Mouse (Mus musculus): ENCODE measurements at regions not wholly inside any gene's neighbourhood (a gene's known extent, or its start where the extent isn't known, plus 50 kb on each side); places are given as distances from the start of the nearest gene placed in this dataset.
A peak's percentile ranks its signal among the peaks of the same experiment; 100 is the strongest.

- Histone ChIP-seq H3K27me3 (no peaks in the 10 kb centered on the region), H3K9ac (replicated peaks) (no peak overlapping the region), H3K9me3 (no peaks in the 10 kb centered on the region), H3K27ac (replicated peaks) (no peak overlapping the region), H3K4me3 (no peak overlapping the region), H3K4me1 (no peaks in the 10 kb centered on the region), H3K4me2 (replicated peaks) (no peak overlapping the region), H3K36me3 (no peaks in the 10 kb centered on the region)
- no peak for ATAC-seq (ENCODE audit: low FRiP score, low read depth)
- WGBS = 90% methylated on average over 1 of the region's 1 CpGs
These were observed 841.6 kb upstream of the Adam24 start for GRCm38 (mm10) chr8:39833251-39833650.

DNA sequence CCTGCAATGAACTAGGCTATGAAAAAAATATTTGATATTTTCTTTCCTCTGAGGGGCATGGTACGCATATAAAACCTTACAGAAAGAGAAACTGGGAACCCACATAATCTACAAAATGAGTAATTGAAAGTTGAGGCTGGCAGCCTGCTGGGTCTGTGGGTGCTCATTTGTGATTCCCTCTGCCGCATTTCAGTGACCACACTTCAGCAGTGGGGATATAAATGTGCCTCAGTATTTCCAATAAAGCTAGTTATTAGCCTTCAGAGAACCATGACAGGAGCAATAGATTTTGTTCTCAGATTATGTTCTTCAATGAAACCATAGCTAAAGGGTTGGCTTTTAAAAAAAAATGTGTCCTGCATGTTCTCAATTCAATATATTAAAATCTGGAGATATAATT lies 828.0 kb upstream of the Adam24 start:
- H3K4me3 ChIP-seq = no peak overlapping the region
- H3K9ac ChIP-seq (replicated peaks) = no peak overlapping the region
- no peaks in the 10 kb centered on the region for H3K36me3 ChIP-seq
- no peaks in the 10 kb centered on the region for H3K9me3 ChIP-seq
- 83% methylated on average over 2 of the region's 2 CpGs for WGBS
- H3K27me3 ChIP-seq = no peaks in the 10 kb centered on the region
- H3K27ac ChIP-seq (replicated peaks) = no peak overlapping the region
- H3K4me1 ChIP-seq = no peaks in the 10 kb centered on the region
- no peak for ATAC-seq (ENCODE audit: low FRiP score, low read depth)
- no peak overlapping the region for H3K4me2 ChIP-seq (replicated peaks)

- no peak for ATAC-seq (ENCODE audit: low FRiP score, low read depth)
- H3K4me3 ChIP-seq = no peak overlapping the region
- H3K27ac ChIP-seq (replicated peaks) = no peak overlapping the region
- H3K4me2 ChIP-seq (replicated peaks) = no peak overlapping the region
- no peaks in the 10 kb centered on the region for H3K27me3 ChIP-seq
- 89% methylated on average over 2 of the region's 2 CpGs for WGBS
- no peaks in the 10 kb centered on the region for H3K4me1 ChIP-seq
- no peaks in the 10 kb centered on the region for H3K9me3 ChIP-seq
- no peaks in the 10 kb centered on the region for H3K36me3 ChIP-seq
- H3K9ac ChIP-seq (replicated peaks) = no peak overlapping the region
These were observed 812.3 kb upstream of the Adam24 start for GRCm38 (mm10) chr8:39862544-39862943.

DNA sequence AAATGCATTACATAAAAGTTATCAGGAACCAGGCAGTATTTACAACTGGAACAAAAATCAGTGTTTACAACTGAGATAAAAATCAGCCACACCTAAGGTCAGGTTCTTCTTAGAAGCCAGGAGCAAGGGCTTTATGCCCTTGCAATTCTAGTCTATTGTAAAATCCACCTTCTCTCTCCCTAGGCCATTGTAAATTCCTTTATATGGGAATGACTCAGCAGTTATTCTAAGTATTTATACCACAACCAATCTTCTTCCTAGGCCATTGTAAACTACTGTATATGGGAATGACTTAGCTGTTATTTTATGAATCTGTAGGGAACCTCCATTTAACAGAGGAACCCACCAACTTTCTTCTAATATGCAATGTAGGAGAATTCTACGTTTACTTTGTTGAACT lies 772.6 kb upstream of the Adam24 start:
- Histone ChIP-seq H3K9me3 (no peaks in the 10 kb centered on the region), H3K9ac (replicated peaks) (no peak overlapping the region), H3K36me3 (no peaks in the 10 kb centered on the region), H3K4me2 (replicated peaks) (no peak overlapping the region), H3K4me3 (no peak overlapping the region), H3K27me3 (no peaks in the 10 kb centered on the region), H3K4me1 (no peaks in the 10 kb centered on the region), H3K27ac (replicated peaks) (no peak overlapping the region)
- ATAC-seq (ENCODE audit: low FRiP score, low read depth) = no peak
- WGBS = 78% methylated on average over 1 of the region's 1 CpGs

GRCm38 (mm10) chr8:39912926-39913325 lies 762.0 kb upstream of the Adam24 start:
- no peak overlapping the region for H3K4me3 ChIP-seq
- ATAC-seq (ENCODE audit: low FRiP score, low read depth) = no peak
- H3K9ac ChIP-seq (replicated peaks) = no peak overlapping the region
- H3K4me1 ChIP-seq = no peaks in the 10 kb centered on the region
- no peak overlapping the region for H3K4me2 ChIP-seq (replicated peaks)
- H3K27me3 ChIP-seq = no peaks in the 10 kb centered on the region
- no peak overlapping the region for H3K27ac ChIP-seq (replicated peaks)
- H3K9me3 ChIP-seq = no peaks in the 10 kb centered on the region
- H3K36me3 ChIP-seq = no peaks in the 10 kb centered on the region
- 58% methylated on average over 2 of the region's 2 CpGs for WGBS

- H3K4me2 ChIP-seq (replicated peaks) = no peak overlapping the region
- no peaks in the 10 kb centered on the region for H3K9me3 ChIP-seq
- H3K27ac ChIP-seq (replicated peaks) = no peak overlapping the region
- ATAC-seq (ENCODE audit: low FRiP score, low read depth) = no peak
- no peak overlapping the region for H3K9ac ChIP-seq (replicated peaks)
- WGBS = 72% methylated on average over 2 of the region's 2 CpGs
- no peak overlapping the region for H3K4me3 ChIP-seq
- H3K27me3 ChIP-seq = no peaks in the 10 kb centered on the region
- no peaks in the 10 kb centered on the region for H3K36me3 ChIP-seq
- no peaks in the 10 kb centered on the region for H3K4me1 ChIP-seq
These were observed 753.5 kb upstream of the Adam24 start for GRCm38 (mm10) chr8:39921336-39921735.

DNA sequence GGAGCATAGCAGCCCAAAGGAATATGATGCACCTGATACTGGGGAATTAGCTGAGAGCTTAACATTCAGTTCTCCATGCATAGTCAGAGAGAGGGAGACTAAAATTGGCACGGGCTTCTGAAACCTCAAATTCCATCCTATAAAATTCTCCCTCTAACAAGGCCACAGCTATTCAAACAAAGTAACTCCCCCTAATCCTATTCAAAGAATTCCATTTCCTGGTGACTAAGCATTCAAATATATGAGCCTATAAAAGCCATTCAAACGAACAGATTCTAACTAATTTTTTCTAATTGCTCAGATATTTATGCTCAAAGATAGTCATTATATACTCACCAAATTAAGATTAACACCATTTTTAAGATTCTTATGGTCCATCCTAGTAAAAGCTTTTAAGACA lies 751.1 kb upstream of the Adam24 start:
- H3K4me3 ChIP-seq = no peak overlapping the region
- H3K4me2 ChIP-seq (replicated peaks) = no peak overlapping the region
- no peak for ATAC-seq (ENCODE audit: low FRiP score, low read depth)
- 55% methylated on average over 2 of the region's 2 CpGs for WGBS
- H3K4me1 ChIP-seq = no peaks in the 10 kb centered on the region
- H3K9ac ChIP-seq (replicated peaks) = no peak overlapping the region
- no peak overlapping the region for H3K27ac ChIP-seq (replicated peaks)
- H3K9me3 ChIP-seq = no peaks in the 10 kb centered on the region
- no peaks in the 10 kb centered on the region for H3K36me3 ChIP-seq
- no peaks in the 10 kb centered on the region for H3K27me3 ChIP-seq

GRCm38 (mm10) chr8:39950178-39950896 lies 724.5 kb upstream of the Adam24 start:
- Histone ChIP-seq H3K27ac (replicated peaks) (no peak overlapping the region), H3K9ac (replicated peaks) (no peak overlapping the region), H3K4me3 (no peak overlapping the region), H3K4me2 (replicated peaks) (no peak overlapping the region), H3K27me3 (no peaks in the 10 kb centered on the region), H3K9me3 (no peaks in the 10 kb centered on the region), H3K4me1 (no peaks in the 10 kb centered on the region), H3K36me3 (no peaks in the 10 kb centered on the region)
- ATAC-seq (ENCODE audit: low FRiP score, low read depth) = peak; percentile 69; the same call in 1 of the 2 replicates
- 69% methylated on average over 6 of the region's 6 CpGs for WGBS

DNA sequence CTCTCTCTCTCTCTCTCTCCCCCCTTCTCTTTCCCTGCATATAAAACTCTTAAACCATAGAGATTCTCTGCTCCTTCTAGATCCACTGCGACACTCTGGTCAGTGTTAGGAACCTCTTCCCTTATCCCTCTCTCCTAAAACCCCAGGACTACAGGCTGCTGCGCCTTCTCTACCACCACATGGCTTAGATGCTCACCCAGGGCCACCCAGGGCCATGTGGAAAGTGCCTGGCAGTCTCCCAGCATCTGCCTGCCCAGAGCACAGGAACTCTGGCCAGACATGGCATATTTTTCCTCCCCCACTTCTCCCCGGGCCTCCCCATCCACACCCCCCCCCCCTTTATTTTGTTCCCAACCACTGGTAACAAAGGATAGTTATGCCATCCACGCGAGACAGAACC lies 720.4 kb upstream of the Adam24 start:
- 62% methylated on average over 5 of the region's 5 CpGs for WGBS

GRCm38 (mm10) chr8:39954924-39955323 lies 720.0 kb upstream of the Adam24 start:
- no peaks in the 10 kb centered on the region for H3K4me1 ChIP-seq
- WGBS = 47% methylated on average over 4 of the region's 4 CpGs
- no peak overlapping the region for H3K27ac ChIP-seq (replicated peaks)
- H3K9me3 ChIP-seq = no peaks in the 10 kb centered on the region
- H3K4me2 ChIP-seq (replicated peaks) = no peak overlapping the region
- ATAC-seq (ENCODE audit: low FRiP score, low read depth) = no peak
- H3K36me3 ChIP-seq = no peaks in the 10 kb centered on the region
- H3K9ac ChIP-seq (replicated peaks) = no peak overlapping the region
- H3K27me3 ChIP-seq = no peaks in the 10 kb centered on the region
- no peak overlapping the region for H3K4me3 ChIP-seq

More for the DNA sequence above, 720.4 kb upstream of the Adam24 start:
- Histone ChIP-seq H3K4me2 (replicated peaks) (no peak overlapping the region), H3K27ac (replicated peaks) (no peak overlapping the region), H3K4me3 (no peak overlapping the region), H3K27me3 (no peaks in the 10 kb centered on the region), H3K36me3 (no peaks in the 10 kb centered on the region), H3K9me3 (no peaks in the 10 kb centered on the region), H3K9ac (replicated peaks) (no peak overlapping the region), H3K4me1 (no peaks in the 10 kb centered on the region)
- no peak for ATAC-seq (ENCODE audit: low FRiP score, low read depth)

DNA sequence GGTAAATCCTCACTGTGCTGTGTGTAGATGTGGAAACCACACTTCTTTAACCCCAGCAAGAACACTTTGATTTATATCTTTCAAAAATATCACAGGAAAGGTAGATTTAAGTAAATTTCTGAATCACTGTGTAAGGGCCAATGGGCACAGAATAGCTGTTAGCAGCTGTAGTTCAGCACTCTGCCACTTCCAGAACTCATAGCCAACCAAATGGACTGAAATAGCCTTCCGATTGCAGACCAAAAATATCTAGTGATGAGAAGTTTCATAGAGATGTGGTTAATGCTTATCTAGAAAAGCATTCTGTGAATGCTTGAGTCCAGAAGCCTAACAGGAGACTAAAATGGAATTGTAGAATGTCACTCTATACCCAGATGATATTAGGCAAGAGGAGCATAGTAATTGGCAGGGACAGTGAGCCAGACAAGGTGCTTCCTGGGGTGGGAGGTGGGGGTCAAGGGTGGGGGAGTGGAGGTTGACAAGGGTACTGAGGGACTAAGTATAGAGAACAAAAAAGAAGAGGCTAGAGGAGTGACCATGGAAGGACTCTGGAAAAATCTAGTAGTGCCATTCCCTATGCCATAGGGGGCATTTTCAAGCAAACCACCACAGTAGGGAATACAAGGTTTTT lies 669.6 kb upstream of the Adam24 start:
- no peaks in the 10 kb centered on the region for H3K36me3 ChIP-seq
- H3K4me3 ChIP-seq = no peak overlapping the region
- no peaks in the 10 kb centered on the region for H3K4me1 ChIP-seq
- H3K27ac ChIP-seq (replicated peaks) = no peak overlapping the region
- H3K27me3 ChIP-seq = no peaks in the 10 kb centered on the region
- no peak overlapping the region for H3K4me2 ChIP-seq (replicated peaks)
- no peaks in the 10 kb centered on the region for H3K9me3 ChIP-seq
- no peak overlapping the region for H3K9ac ChIP-seq (replicated peaks)
- ATAC-seq (ENCODE audit: low FRiP score, low read depth) = no peak
- 91% methylated on average over 1 of the region's 1 CpGs for WGBS

- no peaks in the 10 kb centered on the region for H3K4me1 ChIP-seq
- no peak overlapping the region for H3K4me3 ChIP-seq
- no peak for ATAC-seq (ENCODE audit: low FRiP score, low read depth)
- no peak overlapping the region for H3K27ac ChIP-seq (replicated peaks)
- no peaks in the 10 kb centered on the region for H3K36me3 ChIP-seq
- no peaks in the 10 kb centered on the region for H3K9me3 ChIP-seq
- H3K4me2 ChIP-seq (replicated peaks) = no peak overlapping the region
- 93% methylated on average over 5 of the region's 5 CpGs for WGBS
- H3K27me3 ChIP-seq = no peaks in the 10 kb centered on the region
- no peak overlapping the region for H3K9ac ChIP-seq (replicated peaks)
These were observed 655.5 kb upstream of the Adam24 start for GRCm38 (mm10) chr8:40019281-40019943.

All from midbrain, embryonic 12.5 days (tissue).